Mouse (Mus musculus) megakaryocyte, adult 5-6 weeks (primary cell): ENCODE data around the gene Gm11213. TPM values are rescaled to one million over a fixed set of nuclear protein-coding genes. Genes with fewer than 3 reads are reported as not detected.

Experiments used
- ATAC-seq: 2 replicates; pipeline ENCODE4 v1.8.0; 2016; ENCODE audit warnings: mild to moderate bottlenecking, inconsistent platforms; ENCODE audit not compliant: poor library complexity, severe bottlenecking
- total RNA-seq, 2 experiments: library from RNA; stranded (forward) in 1 of 2; stranded (reverse) in 1 of 2; fragments of 153-499, 151-499 nt in 1 of 2; fragments of 221-1000, 200-1000 nt in 1 of 2; gene quantifications; 2 replicates each; pipeline versions ENCODE4 v1.2.3 to v1.2.4; 2015 to 2017

The Gm11213 gene
- total RNA-seq, 2 experiments from 2014 or later = not detected

DNA sequence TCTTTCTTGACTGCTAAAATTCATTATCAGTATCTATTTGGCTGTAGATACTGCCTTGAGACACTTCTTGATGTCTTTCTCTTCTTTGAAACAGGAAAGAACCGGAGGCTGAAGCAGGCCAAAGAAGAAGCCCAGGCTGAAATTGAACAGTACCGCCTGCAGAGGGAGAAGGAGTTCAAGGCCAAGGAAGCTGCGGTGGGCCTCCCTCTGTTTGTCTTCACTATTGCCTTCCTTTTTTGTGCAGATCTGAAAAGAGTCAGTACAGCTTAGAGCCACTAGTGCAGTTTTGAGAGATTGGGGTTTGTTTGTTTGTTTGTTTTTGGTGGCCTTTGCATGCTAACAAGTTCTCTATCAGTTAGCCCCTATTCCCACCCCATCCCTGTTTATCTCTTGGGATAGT lies 56.6 kb downstream of the Gm11213 start:
- no peak for ATAC-seq

GRCm38 (mm10) chr4:63547799-63548198 lies 57.3 kb downstream of the Gm11213 start:
- ATAC-seq = no peak

Other genes starting within 250 kb of the Gm11213 start
- not detected in 2 replicates for gene Orm3, start 249.1 kb downstream of the Gm11213 start, total RNA-seq (2015)
- not detected in 2 replicates for gene Orm3, start 249.1 kb downstream of the Gm11213 start, total RNA-seq (2017)
- not detected in 2 replicates for gene Orm2, start 242.8 kb downstream of the Gm11213 start, total RNA-seq (2015)
- not detected in 2 replicates for gene Orm2, start 242.8 kb downstream of the Gm11213 start, total RNA-seq (2017)
- gene Akna, start 201.9 kb downstream of the Gm11213 start, total RNA-seq (2015) = 84.6 and 91.2 TPM in 2 replicates
- 43.5 and 56.7 TPM in 2 replicates for gene Akna, start 201.9 kb downstream of the Gm11213 start, total RNA-seq (2017)
- gene Whrn, start 109.3 kb downstream of the Gm11213 start, total RNA-seq (2015) = 0.45 and 1.5 TPM in 2 replicates
- gene Whrn, start 109.3 kb downstream of the Gm11213 start, total RNA-seq (2017) = 0.07 and 0.65 TPM in 2 replicates
- gene Atp6v1g1, start 60.5 kb downstream of the Gm11213 start, total RNA-seq (2015) = 197 and 229 TPM in 2 replicates
- 111 and 159 TPM in 2 replicates for gene Atp6v1g1, start 60.5 kb downstream of the Gm11213 start, total RNA-seq (2017)
- 22.4 and 24.3 TPM in 2 replicates for gene Tmem268, start 46.5 kb downstream of the Gm11213 start, total RNA-seq (2015)
- gene Tmem268, start 46.5 kb downstream of the Gm11213 start, total RNA-seq (2017) = 43.5 and 58.0 TPM in 2 replicates
- not detected in 2 replicates for gene Tex48, start 17.2 kb upstream of the Gm11213 start, total RNA-seq (2015)
- not detected in 2 replicates for gene Tex48, start 17.2 kb upstream of the Gm11213 start, total RNA-seq (2017)
- not detected in 2 replicates for gene Gm11214, start 58.1 kb upstream of the Gm11213 start, total RNA-seq (2015)
- gene Gm11214, start 58.1 kb upstream of the Gm11213 start, total RNA-seq (2017) = not detected in 2 replicates
- gene Tnfsf15, start 139.9 kb upstream of the Gm11213 start, total RNA-seq (2015) = 0.13 TPM in 1 of 2 replicates, not detected in the other
- gene Tnfsf15, start 139.9 kb upstream of the Gm11213 start, total RNA-seq (2017) = 0.12 TPM in 1 of 2 replicates, not detected in the other